Mouse (Mus musculus) cerebellum, adult 11 months (tissue): ENCODE results near the gene Fam222b.
"Not testable (repeated sequence)": the region's sequence is repeated elsewhere in the genome, so short reads cannot be mapped to it uniquely, and the experiment has no call there.

ENCODE experiments used
- DNase-seq: peaks from one replicate; pipeline ENCODE4 v3.0.0; 2022

The Fam222b gene

GRCm38 (mm10) chr11:78094504-78095143 is at the start of gene Fam222b:
Gene Fam222b, plus strand, starts transcription at chr11:78094660.
- DNase-seq = peak; percentile 93

GRCm38 (mm10) chr11:78044758-78045251 is 49.7 kb upstream of the Fam222b start:
- DNase-seq = peak; percentile 86

- DNase-seq = not testable (repeated sequence)
Measured at GRCm38 (mm10) chr11:78048637-78049036, 45.8 kb upstream of the Fam222b start.

- no peak for DNase-seq
Measured at GRCm38 (mm10) chr11:78053078-78053477, 41.4 kb upstream of the Fam222b start.

GRCm38 (mm10) chr11:78056946-78057345 is 37.5 kb upstream of the Fam222b start:
- DNase-seq = no peak

- peak; percentile 41 for DNase-seq
Measured at GRCm38 (mm10) chr11:78059833-78060757, 34.4 kb upstream of the Fam222b start.

- DNase-seq = no peak
Measured at GRCm38 (mm10) chr11:78062563-78062962, 31.9 kb upstream of the Fam222b start.

GRCm38 (mm10) chr11:78065906-78066305 is 28.6 kb upstream of the Fam222b start:
- DNase-seq = no peak

- DNase-seq = no peak
Measured at GRCm38 (mm10) chr11:78066641-78067040, 27.8 kb upstream of the Fam222b start.

GRCm38 (mm10) chr11:78067566-78067965 is 26.9 kb upstream of the Fam222b start:
- no peak for DNase-seq

- DNase-seq = no peak
Measured at GRCm38 (mm10) chr11:78069130-78069529, 25.3 kb upstream of the Fam222b start.

GRCm38 (mm10) chr11:78069646-78070045 is 24.8 kb upstream of the Fam222b start:
- DNase-seq = no peak

GRCm38 (mm10) chr11:78071938-78072337 is 22.5 kb upstream of the Fam222b start:
- no peak for DNase-seq

- no peak for DNase-seq
Measured at GRCm38 (mm10) chr11:78072425-78073130, 21.9 kb upstream of the Fam222b start.

- DNase-seq = no peak
Measured at GRCm38 (mm10) chr11:78073577-78074276, 20.7 kb upstream of the Fam222b start.

- no peak for DNase-seq
Measured at GRCm38 (mm10) chr11:78074277-78074652, 20.2 kb upstream of the Fam222b start.

GRCm38 (mm10) chr11:78074666-78075065 is 19.8 kb upstream of the Fam222b start:
- DNase-seq = no peak

GRCm38 (mm10) chr11:78079961-78080921 is 14.2 kb upstream of the Fam222b start, which contains the start of gene Eral1:
Gene Eral1, minus strand, starts transcription at chr11:78080383.
- peak; percentile 70 for DNase-seq

- no peak for DNase-seq
Measured at GRCm38 (mm10) chr11:78083595-78083994, 10.9 kb upstream of the Fam222b start.

GRCm38 (mm10) chr11:78086925-78087479 is 7.5 kb upstream of the Fam222b start:
- no peak for DNase-seq

GRCm38 (mm10) chr11:78087756-78088281 is 6.6 kb upstream of the Fam222b start:
- no peak for DNase-seq
